Mouse (Mus musculus) small intestine, adult 2 months (tissue): ENCODE data around the gene Gcn1l1.
"Not testable (repeated sequence)": the region's sequence is repeated elsewhere in the genome, so short reads cannot be mapped to it uniquely, and the experiment has no call there.

ENCODE experiments used
- CTCF ChIP-seq: fragments of 200-500 bp; IDR thresholded peaks from 2 replicates; pipeline ENCODE4 v1.5.1; 2012; ENCODE audit warnings: low read depth, mild to moderate bottlenecking, control low read depth, inconsistent platforms, low read length, moderate library complexity, mixed read lengths; ENCODE audit not compliant: insufficient replicate concordance, insufficient read length; ENCODE audit errors: extremely low read depth
- POLR2A ChIP-seq: fragments of 200-500 bp; IDR thresholded peaks from 2 replicates; pipeline ENCODE4 v1.6.1; 2012; ENCODE audit warnings: low read depth, mild to moderate bottlenecking, control low read depth, inconsistent platforms, low read length, moderate library complexity

DNA sequence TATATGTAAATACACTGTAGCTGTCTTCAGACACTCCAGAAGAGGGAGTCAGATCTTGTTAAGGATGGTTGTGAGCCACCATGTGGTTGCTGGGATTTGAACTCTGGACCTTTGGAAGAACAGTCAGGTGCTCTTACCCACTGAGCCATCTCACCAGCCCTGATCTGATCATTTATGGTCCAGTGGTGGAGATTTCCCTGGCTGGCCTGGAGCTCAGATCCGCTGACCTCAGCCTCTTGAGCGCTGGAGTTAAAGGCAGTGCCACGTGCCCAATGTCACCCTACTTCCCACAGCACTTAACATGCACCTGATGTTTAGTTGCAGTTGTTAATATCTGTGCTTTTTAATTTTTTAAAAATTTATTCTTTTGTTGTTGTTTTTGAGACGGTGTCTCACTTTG is 12.6 kb downstream of the Gcn1l1 start:
- TF ChIP-seq CTCF, POLR2A: not testable (repeated sequence)
